Mouse (Mus musculus) T-helper 17 cell (primary cell): Measurements from ENCODE around the gene Tmem19.
"Not testable (repeated sequence)": the region's sequence is repeated elsewhere in the genome, so short reads cannot be mapped to it uniquely, and the experiment has no call there.

Source experiments
- in situ Hi-C, 2 experiments: fragments of 300-600 bp; cut with MboI, MseI; formaldehyde crosslinking; loops; 1 replicate in 1 of 2; 2 replicates in 1 of 2; pipeline ENCODE4 v1.15.1; 2025; ENCODE audit warnings: high pct_unique_total_duplicates in 2 of 2

The Tmem19 gene

GRCm38 (mm10) chr10:115350810-115351397 lies 11.4 kb downstream of the Tmem19 start:
- in situ Hi-C loops, result loop anchor here (10.0 to 25.0 kb wide), 2 partner anchors 986 to 1586 kb away; no protein-coding TSS in a partner anchor

- in situ Hi-C loops, result no loop called here
Observed at GRCm38 (mm10) chr10:115349509-115349908, 12.8 kb downstream of the Tmem19 start.

GRCm38 (mm10) chr10:115349029-115349428 lies 13.3 kb downstream of the Tmem19 start:
- in situ Hi-C loops, result no loop called here

DNA sequence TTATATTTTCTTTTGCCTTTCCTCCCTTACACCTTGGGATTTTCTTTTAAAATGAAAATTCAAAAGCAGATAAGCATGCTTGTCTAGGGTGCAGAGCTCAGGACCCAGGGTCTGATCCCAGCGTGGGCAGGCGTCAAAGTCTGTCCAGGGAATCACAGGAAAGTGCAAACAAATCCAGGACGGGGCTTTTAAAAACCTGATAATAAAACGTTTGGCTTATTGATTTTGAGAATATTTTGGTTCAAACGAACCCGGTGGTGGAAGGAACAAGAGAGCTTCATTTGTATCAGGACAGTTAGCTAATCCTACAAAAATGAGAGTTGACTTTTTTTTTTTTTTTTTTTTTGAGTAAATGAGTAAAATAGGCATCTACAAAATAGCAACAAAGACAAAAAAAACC lies 14.2 kb downstream of the Tmem19 start:
- in situ Hi-C loops, result no loop called here

DNA sequence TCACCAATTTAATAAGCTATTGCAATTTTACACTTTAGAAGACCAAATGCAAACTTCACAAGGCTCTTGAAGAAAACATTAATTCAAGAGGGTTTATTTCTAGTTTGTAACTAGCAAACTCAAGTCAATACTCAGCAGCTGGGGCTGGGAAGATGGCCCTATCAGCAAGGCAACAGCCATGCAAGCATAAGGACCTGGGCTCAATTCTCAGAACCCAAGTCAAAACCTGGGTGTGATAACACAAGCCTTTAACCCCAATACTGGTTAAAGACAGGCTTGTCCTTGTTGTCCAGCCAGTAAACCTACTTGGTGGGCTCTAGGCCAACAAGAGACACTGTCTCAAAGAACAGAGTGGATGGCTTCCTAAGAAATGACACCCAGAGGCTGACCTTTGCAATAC lies 15.9 kb downstream of the Tmem19 start:
- in situ Hi-C loops, result no loop called here

- in situ Hi-C loops, result no loop called here
Observed at GRCm38 (mm10) chr10:115342771-115343425, 19.4 kb downstream of the Tmem19 start.

- in situ Hi-C loops, result no loop called here
Observed at GRCm38 (mm10) chr10:115339820-115340328, 22.4 kb downstream of the Tmem19 start.

- in situ Hi-C loops, result no loop called here
Observed at GRCm38 (mm10) chr10:115336901-115337300, 25.4 kb downstream of the Tmem19 start.

GRCm38 (mm10) chr10:115333528-115333927 lies 28.8 kb downstream of the Tmem19 start:
- in situ Hi-C loops, result no loop called here

DNA sequence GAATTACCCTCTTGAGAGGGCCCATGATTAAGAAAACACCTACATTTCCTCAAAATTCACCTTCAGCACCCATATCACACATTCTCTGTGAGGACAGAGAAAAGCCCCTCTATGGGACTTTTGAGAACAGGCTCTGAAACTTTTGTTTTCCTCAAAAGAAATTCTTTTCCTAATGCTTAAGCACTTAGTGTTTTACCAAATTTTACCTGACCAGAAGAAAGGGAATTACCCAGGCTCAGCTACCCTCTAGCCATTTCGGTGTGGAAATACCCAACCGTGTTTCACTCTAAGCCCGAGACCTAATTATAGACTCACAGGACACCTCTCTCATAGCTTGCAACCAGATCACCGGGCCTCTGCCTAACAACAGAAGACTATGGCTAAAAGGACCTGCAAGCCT lies 29.3 kb downstream of the Tmem19 start:
- in situ Hi-C loops, result no loop called here

- in situ Hi-C loops, result no loop called here
Observed at GRCm38 (mm10) chr10:115332420-115332952, 29.8 kb downstream of the Tmem19 start.

DNA sequence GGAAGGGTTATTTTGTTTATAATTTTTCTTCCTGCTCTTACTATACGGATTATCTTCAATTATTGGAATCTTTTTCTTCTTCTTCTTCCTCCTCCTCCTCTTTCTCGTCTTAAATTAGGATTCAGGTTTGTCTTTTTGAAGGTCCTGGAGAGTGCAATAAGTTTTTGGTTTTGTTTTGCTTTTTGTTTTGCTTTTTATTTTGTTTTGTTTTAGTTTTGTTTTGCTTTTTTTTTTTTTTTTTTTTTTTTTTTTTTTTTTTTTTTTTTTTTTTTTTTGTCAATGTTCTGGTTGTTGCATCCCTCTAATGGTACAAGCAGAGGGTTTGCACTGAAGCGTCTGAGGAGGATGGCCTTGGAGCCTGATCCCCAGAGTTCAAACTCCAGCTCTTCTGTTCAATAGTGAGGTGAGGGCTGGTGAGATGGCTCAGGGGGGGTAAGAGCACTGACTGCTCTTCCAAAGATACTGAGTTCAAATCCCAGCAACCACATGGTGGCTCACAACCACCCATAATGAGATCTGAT lies 33.2 kb downstream of the Tmem19 start:
- in situ Hi-C loops, result loop anchor here (5.0 to 10.0 kb wide), 4 partner anchors 58 to 288 kb away; no protein-coding TSS in a partner anchor

DNA sequence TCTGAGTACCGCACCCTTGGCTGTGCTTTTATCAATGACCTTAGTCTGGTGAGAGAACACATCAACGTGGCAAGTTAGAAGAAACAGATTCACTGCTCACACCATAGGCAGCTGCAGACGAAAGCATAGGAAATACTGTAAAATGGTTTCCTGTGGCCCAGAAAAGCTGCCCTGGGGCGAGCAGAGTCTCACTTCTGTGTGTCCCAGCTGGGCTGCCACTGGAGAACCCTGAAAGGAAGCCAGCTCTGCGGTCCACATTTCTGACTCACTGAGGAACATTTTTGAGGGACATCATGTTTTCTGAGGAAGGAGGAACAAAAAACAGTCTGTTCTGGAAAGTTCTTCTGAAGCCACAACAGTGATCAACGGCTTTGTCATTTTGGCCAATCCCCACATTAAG lies 33.8 kb downstream of the Tmem19 start:
- in situ Hi-C loops, result loop anchor here (5.0 to 10.0 kb wide), 4 partner anchors 59 to 289 kb away; no protein-coding TSS in a partner anchor

DNA sequence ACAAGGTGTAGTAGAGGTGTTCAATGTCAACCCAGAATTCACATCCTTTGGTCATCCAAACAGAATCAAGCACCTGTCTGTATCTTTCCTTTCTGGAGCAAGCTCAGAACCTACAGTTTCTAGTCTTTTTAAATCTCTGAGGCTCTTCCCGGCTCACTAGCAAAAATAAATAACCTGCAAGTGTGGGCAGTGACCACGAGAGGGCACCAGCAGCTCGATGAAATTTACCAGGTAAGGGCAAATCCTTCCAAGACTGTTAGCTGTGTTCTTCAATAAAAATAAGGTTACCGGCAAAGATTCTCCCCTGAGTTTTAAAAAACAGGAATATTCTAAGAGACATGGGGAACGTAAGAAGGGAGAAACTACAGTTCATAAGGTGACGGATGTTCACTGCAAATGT lies 39.0 kb downstream of the Tmem19 start:
- in situ Hi-C loops, result loop anchor here in 1 of 2 experiments (10.0 kb wide), 1 partner anchor 292 kb away; no protein-coding TSS in a partner anchor

DNA sequence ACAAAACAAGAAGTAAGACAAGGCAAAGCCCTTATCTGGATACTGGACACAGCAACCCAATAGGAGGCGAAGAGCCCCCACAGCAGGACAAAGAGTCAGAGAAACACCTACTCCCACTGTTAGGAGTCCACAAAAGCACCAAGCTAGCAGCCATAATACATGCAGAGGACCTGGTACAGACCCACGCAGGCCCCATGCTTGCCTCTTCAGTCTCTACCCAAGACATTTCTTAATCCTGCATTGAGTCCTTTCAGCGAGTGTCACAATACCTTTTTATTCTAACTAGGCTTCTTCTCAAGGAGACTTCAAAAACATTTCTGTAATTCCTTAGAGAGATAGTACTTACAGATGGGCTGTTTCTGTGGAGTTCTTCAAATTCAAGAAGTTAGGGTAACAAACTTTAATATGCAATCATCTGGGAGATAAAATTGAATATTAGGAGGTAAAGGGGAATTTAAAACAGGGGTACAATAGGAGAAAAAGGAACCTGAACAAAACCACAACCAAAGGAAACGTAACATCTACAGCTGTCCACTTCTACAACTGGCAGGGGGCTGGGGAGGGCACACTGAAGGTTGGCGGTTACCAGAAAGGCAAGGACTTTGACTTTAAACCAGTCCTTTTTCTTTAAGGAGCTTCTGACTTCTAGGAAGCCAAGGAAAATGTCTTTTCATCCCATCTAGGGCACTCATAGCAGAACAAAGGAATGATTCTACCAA lies 40.8 kb downstream of the Tmem19 start:
- in situ Hi-C loops, result loop anchor here in 1 of 2 experiments (10.0 kb wide), 1 partner anchor 293 kb away; no protein-coding TSS in a partner anchor

- in situ Hi-C loops, result not testable (repeated sequence)
Observed at GRCm38 (mm10) chr10:115318388-115318787, 43.9 kb downstream of the Tmem19 start.

DNA sequence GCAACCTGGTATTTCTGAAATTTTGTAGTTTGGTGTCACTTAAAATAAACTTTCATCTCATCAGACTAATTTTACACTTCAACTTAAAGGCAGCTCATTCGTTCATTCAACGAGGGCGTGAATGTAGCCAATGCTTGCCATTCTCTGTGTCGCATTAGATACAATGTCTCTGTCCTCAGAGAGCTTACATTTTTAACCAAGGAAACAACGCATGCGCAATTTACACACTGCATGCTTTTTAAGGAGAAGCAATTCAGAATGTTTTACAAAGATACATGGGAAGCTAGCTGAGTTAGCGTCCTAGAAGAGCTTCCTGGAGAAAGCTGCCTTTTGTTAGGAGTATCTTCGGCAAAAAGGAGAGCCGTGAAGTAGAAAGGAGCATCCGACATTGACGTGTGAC lies 46.0 kb downstream of the Tmem19 start:
- in situ Hi-C loops, result no loop called here

- in situ Hi-C loops, result no loop called here
Observed at GRCm38 (mm10) chr10:115315473-115316171, 46.7 kb downstream of the Tmem19 start, which contains the start of gene Rab21. TSS of gene Rab21 (minus strand) at chr10:115315594.

- in situ Hi-C loops, result loop anchor here (5.0 kb wide), 2 partner anchors 63 to 73 kb away; partner anchors contain the start of gene Tbc1d15 (in 1 of the 2)
Observed at GRCm38 (mm10) chr10:115314582-115315452, 47.5 kb downstream of the Tmem19 start.

GRCm38 (mm10) chr10:115314287-115314581 lies 48.1 kb downstream of the Tmem19 start:
- in situ Hi-C loops, result loop anchor here (5.0 kb wide), 2 partner anchors 62 to 72 kb away; partner anchors contain the start of gene Tbc1d15 (in 1 of the 2)
